Mouse (Mus musculus) intestine, postnatal 0 days (tissue): ENCODE data around the gene Rtraf. TPM values are rescaled to one million over a fixed set of nuclear protein-coding genes. Genes with fewer than 3 reads are reported as not detected.

Experiments
- ATAC-seq: fragments of 200-750 bp; cut with Nextera tagmentation; 2 replicates; pipeline ENCODE4 v1.8.0; 2017; ENCODE audit warnings: mild to moderate bottlenecking, moderate TSS enrichment, moderate library complexity
- H3K27ac ChIP-seq: fragments of 300-500 bp; sonication (generic); 2 replicates; pipeline ENCODE4 v1.5.1; 2014; ENCODE audit warnings: mild to moderate bottlenecking, low read depth, low read length, moderate library complexity
- H3K27me3 ChIP-seq: fragments of 300-500 bp; sonication (generic); replicated peaks from 2 replicates; pipeline ENCODE4 v1.6.1; 2014; ENCODE audit warnings: low read length, mixed read lengths; ENCODE audit not compliant: control insufficient read depth, insufficient read depth
- H3K36me3 ChIP-seq: fragments of 300-500 bp; sonication (generic); 2 replicates; pipeline ENCODE4 v1.6.1; 2014; ENCODE audit warnings: mild to moderate bottlenecking, moderate library complexity; ENCODE audit not compliant: control insufficient read depth, insufficient read depth
- H3K4me1 ChIP-seq: fragments of 300-500 bp; sonication (generic); replicated peaks from 2 replicates; pipeline ENCODE4 v1.6.1; 2014; ENCODE audit warnings: antibody characterized with exemption, low read length, mixed read lengths; ENCODE audit not compliant: control insufficient read depth, insufficient read depth
- H3K4me2 ChIP-seq: fragments of 300-500 bp; sonication (generic); replicated peaks from 2 replicates; pipeline ENCODE4 v1.6.1; 2014; ENCODE audit warnings: low read depth, mild to moderate bottlenecking, moderate library complexity
- H3K4me3 ChIP-seq: fragments of 300-500 bp; sonication (generic); 2 replicates; pipeline ENCODE4 v1.5.1; 2014; ENCODE audit warnings: low read depth, low read length
- H3K9ac ChIP-seq: fragments of 300-500 bp; sonication (generic); 2 replicates; pipeline ENCODE4 v1.6.1; 2014; ENCODE audit warnings: mild to moderate bottlenecking, low read depth, low read length
- H3K9me3 ChIP-seq: fragments of 300-500 bp; sonication (generic); 2 replicates; pipeline ENCODE4 v1.6.1; 2016; ENCODE audit warnings: mixed run types; ENCODE audit not compliant: control insufficient read depth
- CTCF ChIP-seq: sonication (generic); IDR thresholded peaks from 2 replicates; pipeline ENCODE4 v1.5.1; 2016; ENCODE audit warnings: low read depth, mild to moderate bottlenecking, control low read depth, antibody characterized with exemption, moderate library complexity
- whole genome bisulfite sequencing: fragments of 180-500 bp; shearing (Covaris S2); extraction: QIAGEN DNeasy Blood & Tissue Kit; methylation state at CpG from one replicate; pipeline ENCODE4 v1.1.7; 2014; 5-methylcytosine and 5-hydroxymethylcytosine counted together
- polyA plus RNA-seq: library from polyadenylated mRNA; unstranded; fragments of >200 nt; fragmentation: Nextera tagmentation; extraction: Ambion mirVana; gene quantifications from 2 replicates; pipeline ENCODE4 v1.2.1, GENCODE M21; 2015

Gene Rtraf
- polyA plus RNA-seq, 1 experiment from 2014 or later, result 209 TPM

DNA sequence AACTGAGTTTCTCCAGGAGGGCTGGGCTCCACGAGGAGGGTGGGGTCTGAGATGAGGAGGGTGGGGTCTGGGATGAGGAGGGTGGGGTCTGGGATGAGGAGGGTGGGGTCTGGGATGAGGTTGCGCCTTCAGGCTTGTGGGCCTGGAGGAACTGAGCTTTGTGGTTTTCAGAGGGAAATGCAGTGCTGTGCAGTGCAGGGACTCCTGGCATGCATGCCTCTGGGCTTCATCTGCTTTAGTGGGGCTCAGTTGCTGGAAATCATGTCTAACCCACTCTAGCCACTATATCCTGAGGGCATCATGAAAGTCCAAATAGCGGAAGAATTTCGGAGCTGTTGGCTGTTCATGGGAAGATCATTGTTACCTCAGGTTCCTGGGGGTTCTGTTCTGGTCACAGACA, 20.4 kb downstream of the Rtraf start:
- WGBS, result 73% methylated on average over 4 of the region's 4 CpGs
- Histone ChIP-seq H3K36me3 (peaks cover 42% of the 10 kb centered on the region), H3K9ac (no peak overlapping the region), H3K4me3 (no peak overlapping the region), H3K4me2 (no peak overlapping the region), H3K27ac (no peak overlapping the region), H3K27me3 (no peaks in the 10 kb centered on the region), H3K4me1 (no peaks in the 10 kb centered on the region), H3K9me3 (no peaks in the 10 kb centered on the region)
- ATAC-seq, result no peak
- no peak for TF ChIP-seq CTCF

- Histone ChIP-seq H3K27ac (no peak overlapping the region), H3K9ac (no peak overlapping the region), H3K4me2 (no peak overlapping the region), H3K4me3 (no peak overlapping the region), H3K4me1 (no peaks in the 10 kb centered on the region), H3K36me3 (peaks cover 53% of the 10 kb centered on the region), H3K27me3 (no peaks in the 10 kb centered on the region), H3K9me3 (no peaks in the 10 kb centered on the region)
- TF ChIP-seq CTCF, result no peak
- no peak for ATAC-seq
- 88% methylated on average over 8 of the region's 8 CpGs for WGBS
These were observed 22.0 kb downstream of the Rtraf start for GRCm38 (mm10) chr14:19801474-19802215.

DNA sequence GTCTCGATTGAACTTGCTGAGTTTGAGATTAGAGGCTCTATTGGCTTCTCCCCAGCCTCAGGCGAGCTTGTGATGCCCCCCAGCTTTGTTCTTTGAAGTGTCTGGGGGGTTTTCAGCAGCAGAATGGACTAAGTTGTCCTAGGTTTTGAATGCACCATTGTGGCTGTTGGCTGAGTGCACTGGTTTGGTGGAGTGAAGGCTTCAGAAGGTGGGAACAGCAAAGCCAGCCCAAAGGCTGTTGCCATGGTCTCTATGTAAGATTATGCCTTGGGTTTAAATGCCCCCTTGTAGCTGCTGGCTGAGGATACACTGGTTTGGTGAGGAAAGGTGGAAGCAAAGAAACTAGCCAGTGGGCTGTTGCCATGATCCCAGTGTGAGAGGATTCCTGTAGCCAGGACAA, 23.1 kb downstream of the Rtraf start:
- Histone ChIP-seq H3K4me3 (no peak overlapping the region), H3K9me3 (no peaks in the 10 kb centered on the region), H3K27ac (no peak overlapping the region), H3K36me3 (peaks cover 50% of the 10 kb centered on the region), H3K9ac (no peak overlapping the region), H3K4me1 (no peaks in the 10 kb centered on the region), H3K4me2 (no peak overlapping the region), H3K27me3 (no peaks in the 10 kb centered on the region)
- TF ChIP-seq CTCF, result no peak
- no peak for ATAC-seq
- 47% methylated on average over 2 of the region's 2 CpGs for WGBS

- Histone ChIP-seq H3K27ac (no peak overlapping the region), H3K36me3 (peaks cover 40% of the 10 kb centered on the region), H3K9ac (no peak overlapping the region), H3K4me2 (no peak overlapping the region), H3K9me3 (no peaks in the 10 kb centered on the region), H3K4me3 (no peak overlapping the region), H3K4me1 (no peaks in the 10 kb centered on the region), H3K27me3 (no peaks in the 10 kb centered on the region)
- no peak for ATAC-seq
- no peak for TF ChIP-seq CTCF
- 65% methylated on average over 18 of the region's 18 CpGs for WGBS
These were observed 26.9 kb downstream of the Rtraf start for GRCm38 (mm10) chr14:19796541-19797304.

GRCm38 (mm10) chr14:19794881-19795280, 28.7 kb downstream of the Rtraf start:
- Histone ChIP-seq H3K4me3 (no peak overlapping the region), H3K9ac (no peak overlapping the region), H3K36me3 (peaks cover 42% of the 10 kb centered on the region), H3K4me2 (no peak overlapping the region), H3K27me3 (no peaks in the 10 kb centered on the region), H3K9me3 (no peaks in the 10 kb centered on the region), H3K27ac (no peak overlapping the region), H3K4me1 (no peaks in the 10 kb centered on the region)
- no peak for ATAC-seq
- 66% methylated on average over 4 of the region's 4 CpGs for WGBS
- no peak for TF ChIP-seq CTCF

- Histone ChIP-seq H3K27ac (no peak overlapping the region), H3K9me3 (no peaks in the 10 kb centered on the region), H3K9ac (no peak overlapping the region), H3K27me3 (no peaks in the 10 kb centered on the region), H3K4me3 (no peak overlapping the region), H3K4me2 (no peak overlapping the region), H3K36me3 (peaks cover 9% of the 10 kb centered on the region; the same call in 1 of the 2 replicates), H3K4me1 (no peaks in the 10 kb centered on the region)
- ATAC-seq, result no peak
- 67% methylated on average over 1 of the region's 1 CpGs for WGBS
- TF ChIP-seq CTCF, result no peak
These were observed 35.2 kb downstream of the Rtraf start for GRCm38 (mm10) chr14:19788443-19788842.
